Comparison of ENCODE assay signal across 8 mouse cellular contexts in genomic region chr13:58287822-58288221, GRCm38 (mm10). TPM values are rescaled to one million over a fixed set of nuclear protein-coding genes. Genes with fewer than 3 reads are reported as not detected.
DNase-seq lines count a peak whose midpoint lies in the region; ATAC-seq and TF ChIP-seq lines count a peak whose summit lies in the region.

No protein-coding gene starts in this region.

- DNase-seq in midbrain, embryonic 11.5 days (ENCODE audit: low spot score, missing footprints) = peak; percentile 98
- DNase-seq in cerebellum, postnatal 14 days = peak; percentile 92 to 97
- peak; percentile 89 for DNase-seq in gastrocnemius, adult 2 months
- DNase-seq in limb, embryonic 10.5 days (ENCODE audit: low spot score) = peak; percentile 95
- peak; percentile 80 for DNase-seq in naive thymus-derived CD4-positive, alpha-beta T cell, adult 2 months (ENCODE audit: low read depth)

- ATAC-seq in midbrain, embryonic 11.5 days (ENCODE audit: low FRiP score) = peak; percentile 68
- ATAC-seq in midbrain, embryonic 16.5 days = no peak
- peak; percentile 74 for ATAC-seq in intestine, postnatal 0 days
- ATAC-seq in stomach, embryonic 15.5 days (ENCODE audit: insufficient read depth, low FRiP score, low read depth) = peak; percentile 50

- H3K9ac ChIP-seq in midbrain, embryonic 11.5 days (ENCODE audit: low read length) = no peak overlapping the region
- H3K9ac ChIP-seq in midbrain, embryonic 16.5 days (ENCODE audit: low read depth, low read length) = no peak overlapping the region
- no peak overlapping the region for H3K9ac ChIP-seq in intestine, postnatal 0 days (ENCODE audit: low read depth, low read length)
- no peak overlapping the region for H3K9ac ChIP-seq in stomach, embryonic 15.5 days

- H3K27me3 ChIP-seq in midbrain, embryonic 11.5 days (ENCODE audit: control insufficient read depth, insufficient read depth, low read length) = no peaks in the 10 kb centered on the region
- H3K27me3 ChIP-seq in midbrain, embryonic 16.5 days (ENCODE audit: control insufficient read depth, insufficient read depth, low read depth, low read length) = no peaks in the 10 kb centered on the region
- H3K27me3 ChIP-seq in intestine, postnatal 0 days (replicated peaks; ENCODE audit: control insufficient read depth, insufficient read depth, low read length) = no peaks in the 10 kb centered on the region
- no peaks in the 10 kb centered on the region for H3K27me3 ChIP-seq in limb, embryonic 10.5 days (ENCODE audit: low read depth, poor library complexity, severe bottlenecking)
- no peaks in the 10 kb centered on the region for H3K27me3 ChIP-seq in stomach, embryonic 15.5 days (replicated peaks)

- H3K36me3 ChIP-seq in midbrain, embryonic 11.5 days (ENCODE audit: control insufficient read depth, insufficient read depth, low read length) = no peaks in the 10 kb centered on the region
- no peaks in the 10 kb centered on the region for H3K36me3 ChIP-seq in midbrain, embryonic 16.5 days (ENCODE audit: control insufficient read depth, insufficient read depth, low read length)
- H3K36me3 ChIP-seq in intestine, postnatal 0 days (ENCODE audit: control insufficient read depth, insufficient read depth) = no peaks in the 10 kb centered on the region
- H3K36me3 ChIP-seq in limb, embryonic 10.5 days = no peaks in the 10 kb centered on the region
- H3K36me3 ChIP-seq in stomach, embryonic 15.5 days = no peaks in the 10 kb centered on the region

- no peak overlapping the region for H3K27ac ChIP-seq in midbrain, embryonic 11.5 days (ENCODE audit: low read depth, low read length)
- H3K27ac ChIP-seq in midbrain, embryonic 16.5 days (ENCODE audit: low read length) = no peak overlapping the region
- H3K27ac ChIP-seq in gastrocnemius, adult 2 months = no peak overlapping the region
- no peak overlapping the region for H3K27ac ChIP-seq in intestine, postnatal 0 days (ENCODE audit: low read depth, low read length)
- H3K27ac ChIP-seq in limb, embryonic 10.5 days = no peak overlapping the region
- H3K27ac ChIP-seq in stomach, embryonic 15.5 days = no peak overlapping the region

- whole genome bisulfite sequencing in midbrain, embryonic 11.5 days = 14% methylated on average over 13 of the region's 13 CpGs
- 15% methylated on average over 13 of the region's 13 CpGs for WGBS in midbrain, embryonic 16.5 days
- WGBS in intestine, postnatal 0 days = 15% methylated on average over 13 of the region's 13 CpGs
- WGBS in limb, embryonic 10.5 days = 18% methylated on average over 13 of the region's 13 CpGs
- WGBS in stomach, embryonic 15.5 days = 17% methylated on average over 13 of the region's 13 CpGs

- intact Hi-C loops in gastrocnemius, adult 2 months (cut with DNase I) = loop anchor here (1.0 to 5.0 kb wide), 3 partner anchors 97 to 299 kb away; partner anchors contain the start of gene 2210016F16Rik

- H3K4me3 ChIP-seq in midbrain, embryonic 11.5 days (ENCODE audit: low read depth, low read length) = no peak overlapping the region
- no peak overlapping the region for H3K4me3 ChIP-seq in midbrain, embryonic 16.5 days (ENCODE audit: low read depth, low read length)
- no peak overlapping the region for H3K4me3 ChIP-seq in gastrocnemius, adult 2 months
- no peak overlapping the region for H3K4me3 ChIP-seq in intestine, postnatal 0 days (ENCODE audit: low read depth, low read length)
- H3K4me3 ChIP-seq in limb, embryonic 10.5 days = no peak overlapping the region
- H3K4me3 ChIP-seq in stomach, embryonic 15.5 days (replicated peaks) = no peak overlapping the region

- peaks cover 2% of the 10 kb centered on the region for H3K4me1 ChIP-seq in midbrain, embryonic 11.5 days (ENCODE audit: control insufficient read depth, insufficient read depth, low read length)
- no peaks in the 10 kb centered on the region for H3K4me1 ChIP-seq in midbrain, embryonic 16.5 days (ENCODE audit: control insufficient read depth, insufficient read depth, low read length)
- H3K4me1 ChIP-seq in intestine, postnatal 0 days (replicated peaks; ENCODE audit: control insufficient read depth, insufficient read depth, low read length) = no peaks in the 10 kb centered on the region
- H3K4me1 ChIP-seq in limb, embryonic 10.5 days = peaks cover 3% of the 10 kb centered on the region
- no peaks in the 10 kb centered on the region for H3K4me1 ChIP-seq in stomach, embryonic 15.5 days

- H3K9me3 ChIP-seq in midbrain, embryonic 11.5 days (ENCODE audit: control insufficient read depth, low read length) = no peaks in the 10 kb centered on the region
- H3K9me3 ChIP-seq in midbrain, embryonic 16.5 days (replicated peaks; ENCODE audit: control insufficient read depth, low read length, poor library complexity, severe bottlenecking) = no peaks in the 10 kb centered on the region
- H3K9me3 ChIP-seq in intestine, postnatal 0 days (ENCODE audit: control insufficient read depth) = no peaks in the 10 kb centered on the region
- no peaks in the 10 kb centered on the region for H3K9me3 ChIP-seq in limb, embryonic 10.5 days (replicated peaks)
- H3K9me3 ChIP-seq in stomach, embryonic 15.5 days = no peaks in the 10 kb centered on the region

- no peak overlapping the region for H3K4me2 ChIP-seq in midbrain, embryonic 11.5 days
- no peak overlapping the region for H3K4me2 ChIP-seq in midbrain, embryonic 16.5 days (ENCODE audit: low read length)
- no peak overlapping the region for H3K4me2 ChIP-seq in intestine, postnatal 0 days (replicated peaks; ENCODE audit: low read depth)
- H3K4me2 ChIP-seq in stomach, embryonic 15.5 days = no peak overlapping the region

- peak; percentile 98 for TF ChIP-seq CTCF in gastrocnemius, adult 2 months (IDR thresholded peaks at IDR 0.05)
- peak; percentile 99 for TF ChIP-seq CTCF in intestine, postnatal 0 days (IDR thresholded peaks at IDR 0.05; ENCODE audit: low read depth)

RNA-seq across cellular contexts. Expression of gene Gkap1, which starts 12.3 kb away (rescaled TPM):
- 40.8 and 45.5 TPM in 2 replicates for polyA plus RNA-seq in midbrain, embryonic 11.5 days (2014; fragmentation: Nextera tagmentation; extraction: Ambion mirVana)
- polyA plus RNA-seq in midbrain, embryonic 16.5 days (2015; fragmentation: Nextera tagmentation; extraction: Ambion mirVana) = 20.4 and 22.7 TPM in 2 replicates
- total RNA-seq in gastrocnemius, adult 2 months (2021) = 10 to 100 TPM; 27.5 to 31.9 TPM
- polyA plus RNA-seq in intestine, postnatal 0 days (2015; fragmentation: Nextera tagmentation; extraction: Ambion mirVana) = 14.7 and 15.5 TPM in 2 replicates
- polyA plus RNA-seq in limb, embryonic 10.5 days (2016; fragmentation: Nextera tagmentation; extraction: Ambion mirVana) = 10.6 and 12.8 TPM in 2 replicates
- polyA plus RNA-seq in stomach, embryonic 15.5 days (2015; fragmentation: Nextera tagmentation; extraction: Ambion mirVana) = 28.6 and 32.3 TPM in 2 replicates
